Mouse (Mus musculus): ENCODE results near the gene Srbd1.

GRCm38 (mm10) chr17:86145079-86145951 is at the start of gene Srbd1:
- TF ChIP-seq CTCF (IDR thresholded peaks at IDR 0.05; ENCODE audit: borderline replicate concordance, insufficient read depth, low read length) (no peak), POLR2A (IDR thresholded peaks at IDR 0.05; ENCODE audit: low read depth, low read length) (peak; percentile 37; the same call in 1 of the 2 replicates)
